Mouse (Mus musculus): ENCODE measurements at regions not wholly inside any gene's neighbourhood (a gene's known extent, or its start where the extent isn't known, plus 50 kb on each side); places are given as distances from the start of the nearest gene placed in this dataset.

DNA sequence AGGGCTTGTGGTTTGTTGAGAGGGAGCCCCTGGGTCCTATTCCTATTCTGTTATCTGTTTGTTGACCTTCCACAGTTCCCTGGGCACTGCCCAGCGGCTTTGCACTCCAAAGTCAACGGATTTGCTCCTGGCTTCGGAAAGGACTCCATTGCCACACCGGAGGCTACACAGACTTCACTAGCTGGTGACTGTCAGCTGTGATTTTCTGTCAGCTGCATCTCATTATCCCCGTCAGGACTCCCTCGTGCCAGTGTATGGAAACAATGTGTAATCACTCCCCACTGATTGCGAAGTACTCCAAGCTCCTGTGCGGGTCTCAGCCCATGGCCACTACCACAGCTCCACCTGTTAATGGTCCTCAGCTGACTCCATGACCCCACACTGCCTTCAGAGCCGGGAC, 99.0 kb upstream of the Maf start:
- TF ChIP-seq CTCF (IDR thresholded peaks at IDR 0.05; ENCODE audit: insufficient read depth, low read length) (no peak), POLR2A (IDR thresholded peaks at IDR 0.05; ENCODE audit: borderline replicate concordance, extremely low read depth, low read depth, low read length) (no peak)
